Mouse (Mus musculus): Measurements from ENCODE around the gene Bak1. TPM values are rescaled to one million over a fixed set of nuclear protein-coding genes. Genes with fewer than 3 reads are reported as not detected.

Bak1 gene
- total RNA-seq, 2 experiments from 2014 or later = 12.0 to 13.0 TPM

DNA sequence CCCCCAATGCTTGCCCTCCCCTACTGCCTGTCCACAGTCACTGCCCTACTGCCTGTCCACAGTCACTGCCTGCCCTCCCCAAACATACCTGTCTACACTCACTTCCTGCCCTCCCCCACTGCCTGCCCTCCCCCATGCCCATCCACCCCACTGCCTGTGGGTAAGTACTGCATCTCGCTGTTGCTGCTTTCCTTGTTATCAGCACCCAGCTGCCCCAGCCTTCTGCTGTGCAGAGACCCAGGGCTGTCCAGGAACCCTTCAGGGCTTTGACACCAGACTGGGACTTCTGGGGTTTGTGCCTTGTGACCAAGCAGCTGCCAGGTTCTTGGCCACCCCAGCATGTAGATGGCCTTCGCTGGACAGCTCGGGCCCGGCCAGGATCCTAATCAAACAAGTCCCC lies 5.5 kb downstream of the Bak1 start:
- DNase-seq (ENCODE audit: low spot score in 2 of 2) = no peak

DNA sequence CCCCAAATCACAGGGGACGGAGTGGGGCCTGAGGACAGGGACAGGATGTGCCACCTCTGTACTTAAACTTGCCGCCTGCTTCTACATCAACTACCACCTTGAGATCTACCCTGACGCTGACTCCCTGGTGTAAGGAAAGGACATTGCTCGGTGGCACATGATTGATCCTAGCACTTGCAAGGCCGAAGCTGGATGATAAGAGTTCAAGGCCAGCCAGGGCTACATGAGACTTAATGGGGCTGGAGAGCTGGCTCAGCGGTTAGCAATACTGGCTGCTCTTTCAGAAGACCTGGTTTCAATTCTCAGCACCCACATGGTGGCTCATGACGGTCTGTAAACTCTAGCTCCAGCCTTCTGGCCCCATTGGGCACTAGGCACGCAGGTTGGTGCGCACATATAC lies 7.1 kb downstream of the Bak1 start:
- no peak for DNase-seq (ENCODE audit: low spot score in 2 of 2)

DNA sequence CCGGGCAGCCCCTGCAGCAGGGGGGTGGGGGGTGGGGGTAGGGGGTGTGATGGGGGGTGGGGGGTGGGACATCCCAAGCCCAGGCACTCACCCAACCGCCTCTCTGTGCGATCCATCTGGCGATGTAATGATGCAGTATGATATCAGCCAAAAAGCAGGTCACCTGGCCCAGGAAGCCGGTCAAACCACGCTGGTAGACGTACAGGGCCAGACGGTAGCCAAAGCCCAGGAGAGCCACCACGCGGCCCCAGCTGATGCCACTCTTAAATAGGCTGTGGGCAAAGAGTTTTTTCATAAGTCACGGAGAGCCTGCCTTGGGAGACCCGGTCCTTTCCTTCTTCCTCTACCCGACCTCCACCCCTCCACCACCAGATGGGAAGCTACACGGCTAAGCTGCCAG lies 7.7 kb downstream of the Bak1 start:
- no peak for DNase-seq (ENCODE audit: low spot score in 2 of 2)

DNA sequence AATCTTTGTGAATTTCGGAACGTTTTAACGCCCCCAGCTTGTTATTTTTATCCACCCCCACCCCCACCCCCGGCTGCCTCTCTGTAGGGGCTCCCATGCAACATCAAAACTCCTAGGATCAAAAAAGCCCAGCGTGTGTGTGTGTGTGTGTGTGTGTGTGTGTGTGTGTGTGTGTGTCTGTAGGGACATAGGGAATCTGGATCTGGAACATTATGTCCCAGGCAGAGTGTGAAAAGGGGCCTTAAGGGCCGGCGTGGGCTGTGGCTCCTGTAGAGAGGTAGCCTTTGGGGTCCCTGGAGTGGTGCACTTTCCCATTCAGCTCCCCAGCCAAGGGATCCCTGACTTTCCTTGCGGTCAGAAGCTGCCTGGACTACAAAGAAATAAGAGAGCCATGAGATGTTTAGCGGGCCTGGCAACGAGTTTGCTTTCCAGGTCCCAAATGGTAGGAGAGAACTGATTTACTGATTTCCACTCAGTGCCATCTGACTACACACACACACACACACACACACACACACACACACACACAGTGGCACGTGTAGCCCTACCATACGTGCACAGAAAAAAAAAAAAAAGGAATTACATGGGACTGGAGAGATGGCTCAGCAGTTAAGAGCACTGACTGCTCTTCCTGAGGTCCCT lies 10.1 kb downstream of the Bak1 start:
- peak; percentile 38 to 50 for DNase-seq (ENCODE audit: low spot score in 2 of 2)

DNA sequence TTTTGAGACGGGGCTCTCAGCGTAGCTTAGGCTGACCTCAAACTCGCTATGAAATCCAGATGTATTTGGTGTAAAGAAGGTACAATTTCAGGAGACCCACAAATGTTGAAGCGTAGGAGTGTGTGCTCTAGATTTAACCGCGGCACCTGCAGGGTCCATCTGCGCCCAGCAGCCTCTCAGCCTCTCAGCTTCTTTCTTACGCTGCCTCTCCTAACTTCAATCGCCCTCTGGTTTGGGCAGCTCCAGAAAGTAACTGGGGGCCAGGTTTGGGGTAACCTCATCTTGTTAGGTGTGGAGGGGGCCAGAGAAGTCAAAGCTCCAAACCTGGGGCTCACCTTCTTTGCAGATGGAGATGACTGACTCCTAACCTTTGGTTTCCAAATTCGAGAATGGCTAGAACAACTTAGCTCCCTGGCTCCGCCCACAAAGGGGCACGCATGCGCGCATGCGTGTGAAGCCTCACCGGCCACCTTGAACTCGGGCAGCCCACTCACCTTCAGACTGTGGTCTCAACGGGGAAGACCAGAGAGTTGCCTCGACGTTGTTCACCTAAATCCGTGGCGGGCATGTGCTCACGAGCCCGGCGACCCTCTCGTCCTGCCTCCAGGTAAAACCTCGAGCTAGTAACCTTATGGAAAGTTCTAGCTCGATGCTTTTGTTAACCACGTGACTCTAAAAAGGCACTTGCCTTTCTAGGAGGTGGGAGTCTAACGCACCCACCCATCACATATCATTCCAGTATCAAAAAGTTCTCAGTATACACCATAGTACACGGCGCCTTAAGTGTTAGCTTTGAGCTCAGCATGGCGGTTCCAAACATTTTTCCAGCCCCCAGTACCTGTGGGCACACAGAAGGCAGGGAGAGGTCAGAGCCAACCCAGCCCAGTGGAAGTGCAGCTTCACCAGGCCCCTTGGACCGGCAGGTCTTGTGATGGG lies 11.0 kb downstream of the Bak1 start:
- DNase-seq (ENCODE audit: low spot score in 2 of 2) = peak; percentile 77 to 83

DNA sequence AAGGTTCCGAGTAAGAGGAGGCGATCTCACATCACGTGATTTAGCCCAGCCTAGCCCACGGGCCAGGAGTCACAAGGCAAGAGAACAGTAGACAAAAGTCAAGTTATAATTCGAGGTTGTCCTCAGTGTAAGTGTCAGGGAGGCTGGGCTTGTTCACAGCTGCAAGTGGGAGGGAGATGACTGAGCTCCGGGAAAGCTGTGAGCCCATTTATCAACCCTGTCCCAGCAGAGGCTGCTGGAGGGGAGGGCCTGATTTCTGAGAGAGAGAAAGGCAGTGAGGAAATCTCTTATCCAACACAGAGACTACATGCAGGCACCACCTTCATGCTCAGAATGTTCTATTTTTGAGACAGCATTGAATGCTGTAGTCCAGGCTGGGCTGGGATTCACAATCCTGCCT lies 15.9 kb downstream of the Bak1 start:
- DNase-seq (ENCODE audit: low spot score in 2 of 2) = peak; percentile 43 to 55

DNA sequence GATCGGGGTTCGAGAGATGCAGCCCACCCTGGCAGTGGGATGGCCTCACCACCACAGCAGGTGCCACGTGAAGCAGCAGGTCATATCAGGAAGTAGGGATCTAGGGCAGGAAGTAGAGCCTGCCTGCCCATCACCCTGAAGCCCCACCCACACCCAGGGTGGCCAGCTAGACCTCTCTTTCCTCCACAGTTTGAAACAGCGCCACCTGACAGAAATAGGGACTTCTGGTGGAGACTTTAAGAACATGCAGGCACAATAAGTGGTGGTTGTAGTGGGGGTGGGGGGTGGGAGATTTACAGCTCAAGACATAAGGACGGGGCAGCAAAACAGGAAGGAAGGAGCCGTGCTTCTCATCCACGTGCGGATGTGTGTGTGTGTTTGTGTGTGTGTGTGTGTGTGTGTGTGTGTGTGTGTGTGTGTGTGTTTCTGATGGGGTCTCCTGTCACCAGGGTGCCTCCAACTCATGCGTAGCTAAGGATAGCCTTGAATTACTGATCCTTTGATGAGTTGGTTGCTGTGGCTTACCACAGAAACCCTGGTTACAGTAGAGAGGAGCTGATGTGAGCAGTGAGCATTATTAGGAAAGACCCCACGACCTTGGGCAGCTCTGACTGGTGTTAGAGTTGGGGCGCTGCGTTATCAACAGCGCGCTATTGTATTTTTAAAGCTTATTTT lies 16.7 kb downstream of the Bak1 start:
- DNase-seq (ENCODE audit: low spot score in 2 of 2) = no peak

DNA sequence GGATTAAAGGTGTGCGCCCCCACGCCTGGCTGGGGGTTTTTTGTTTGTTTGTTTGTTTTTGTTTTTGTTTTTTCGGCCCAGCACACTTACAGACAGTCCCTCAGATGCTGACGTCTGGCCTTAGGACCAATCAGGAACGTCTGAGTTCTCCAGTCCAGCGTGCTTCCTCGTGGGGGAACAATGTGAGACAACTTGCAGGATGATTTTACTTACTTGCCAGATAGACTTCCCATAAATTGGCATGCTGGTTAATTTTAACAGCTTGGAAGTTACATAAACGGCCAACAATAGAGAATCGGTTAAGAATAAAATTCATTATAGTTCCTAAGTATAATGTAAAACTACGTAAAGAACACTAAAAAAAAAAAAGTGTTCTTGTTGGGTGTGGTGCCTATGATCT lies 17.6 kb downstream of the Bak1 start:
- peak; percentile 43 to 45 for DNase-seq (ENCODE audit: low spot score in 2 of 2)

DNA sequence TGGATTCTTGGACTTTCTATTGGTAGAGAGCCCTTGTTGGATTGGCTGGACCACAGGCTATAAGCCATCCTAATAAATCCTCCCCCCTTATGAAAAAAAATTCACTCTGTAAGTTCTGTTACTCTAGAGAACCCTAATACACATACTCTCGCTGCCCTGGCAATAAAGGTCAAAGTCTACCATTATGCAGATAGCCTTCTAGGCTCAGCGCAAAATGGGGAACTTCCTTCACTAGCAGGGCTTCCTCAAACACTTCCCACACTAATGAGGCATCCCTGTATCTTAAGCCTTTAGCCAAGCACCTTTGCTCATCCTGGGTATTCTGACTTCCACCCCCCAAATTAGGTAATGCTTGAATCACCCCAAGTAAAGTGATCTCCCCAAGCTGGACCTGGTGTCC lies 20.5 kb downstream of the Bak1 start:
- DNase-seq (ENCODE audit: low spot score in 2 of 2) = no peak

DNA sequence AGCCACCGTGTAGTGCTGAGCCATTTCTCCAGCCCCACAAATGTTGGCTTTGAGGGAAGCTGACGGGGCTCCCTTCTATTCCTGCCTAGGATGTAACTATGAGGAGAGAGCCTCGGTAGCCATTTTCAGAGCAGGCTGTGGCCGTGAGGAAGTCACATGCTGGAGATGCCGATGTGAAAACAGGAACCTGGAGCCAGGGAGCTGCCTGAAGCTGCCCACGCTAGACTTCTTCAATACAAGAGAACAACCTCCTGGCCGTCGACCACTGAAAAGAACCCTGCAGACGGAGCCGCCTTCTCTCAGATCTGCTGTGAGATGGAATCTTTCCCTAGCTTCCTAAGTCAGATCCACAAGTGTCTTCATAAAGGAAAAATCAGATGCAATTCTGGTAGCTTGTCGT lies 23.2 kb downstream of the Bak1 start:
- DNase-seq (ENCODE audit: low spot score in 2 of 2) = no peak

DNA sequence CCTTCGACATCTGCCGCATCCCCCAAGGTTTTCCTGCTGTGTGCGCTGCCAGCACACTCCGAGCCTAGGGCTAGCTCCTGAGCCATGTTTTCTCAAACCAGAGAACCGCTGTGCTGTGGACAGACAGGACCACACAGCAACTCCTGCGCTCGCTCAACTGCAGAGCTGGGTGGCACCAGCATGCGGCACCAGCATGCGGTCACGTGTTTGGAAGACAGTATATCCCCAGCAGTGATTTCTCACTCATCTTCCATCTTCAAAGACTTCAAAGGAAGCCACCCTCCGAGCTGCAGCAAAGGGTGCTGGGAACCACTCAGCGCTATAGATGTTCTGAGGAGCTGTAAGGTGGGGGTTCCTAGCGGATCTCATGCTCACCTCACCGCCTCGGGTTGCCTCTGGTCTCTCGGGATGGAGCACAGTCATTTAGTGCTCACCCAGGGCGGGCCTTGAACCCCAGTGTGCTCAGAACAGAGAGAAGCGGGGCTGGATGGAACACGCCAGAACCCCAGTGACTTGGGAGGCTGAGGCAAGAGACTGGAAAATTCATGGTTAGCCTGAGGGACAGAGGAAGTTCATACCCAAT lies 23.8 kb downstream of the Bak1 start:
- DNase-seq (ENCODE audit: low spot score in 2 of 2) = no peak

DNA sequence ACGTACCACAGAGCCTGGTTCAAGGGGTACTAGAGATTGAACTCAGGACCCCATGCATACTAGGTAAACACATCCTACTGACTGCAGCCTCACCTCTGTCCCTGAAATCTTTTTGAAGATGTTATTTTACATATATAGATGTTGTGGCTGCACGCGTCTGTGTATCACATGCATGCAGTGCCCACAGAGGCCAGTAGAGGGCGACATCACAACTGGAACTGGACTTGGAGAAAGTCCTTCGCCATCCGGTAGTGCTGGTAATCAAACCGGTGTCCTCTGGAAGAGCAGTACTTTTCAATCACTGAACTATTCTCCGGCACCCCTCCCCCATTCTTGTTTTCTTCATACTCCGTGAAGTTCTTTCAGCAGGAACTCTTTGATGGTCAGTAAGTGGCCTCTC lies 24.4 kb downstream of the Bak1 start:
- peak in 1 of 2 experiments; percentile 55 for DNase-seq (ENCODE audit: low spot score in 2 of 2)

DNA sequence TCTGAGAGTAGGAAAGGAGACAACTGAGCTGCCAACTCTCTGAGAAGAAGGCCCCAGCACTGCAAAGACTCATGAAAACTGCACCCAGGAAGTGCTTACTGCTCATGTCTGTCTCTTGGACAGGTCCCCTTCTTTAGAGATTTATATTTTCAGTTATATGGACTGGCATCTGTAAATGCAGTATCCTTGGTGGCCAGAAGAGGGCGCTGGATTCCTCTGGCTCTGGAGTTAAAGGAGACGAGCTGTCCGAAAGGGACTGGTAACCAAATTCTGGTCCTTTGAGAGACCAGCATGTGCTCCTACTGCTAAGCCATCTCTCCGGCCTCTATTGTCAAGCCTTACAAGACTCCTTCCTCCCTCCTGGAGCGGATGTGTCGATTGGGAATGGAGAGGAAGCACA lies 26.9 kb downstream of the Bak1 start:
- no peak for DNase-seq (ENCODE audit: low spot score in 2 of 2)

DNA sequence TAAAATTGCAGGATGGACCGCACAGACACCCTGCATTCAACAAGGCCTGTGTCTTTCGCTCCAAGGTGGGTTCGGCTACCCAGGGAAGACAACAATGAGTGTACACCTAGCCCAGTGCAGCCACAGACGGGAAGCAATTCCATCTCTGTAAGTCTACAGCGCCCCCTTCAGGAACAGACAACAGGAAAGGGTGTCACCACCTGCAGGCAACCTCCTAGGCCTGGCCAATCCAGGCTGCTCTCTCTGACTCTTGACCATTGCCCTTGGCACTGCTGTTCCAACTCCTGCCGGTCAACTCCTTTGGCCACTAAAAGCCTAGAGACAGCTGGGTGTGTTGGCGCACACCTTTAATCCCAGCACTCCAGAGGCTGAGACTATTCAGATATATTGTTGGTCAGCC lies 27.7 kb downstream of the Bak1 start:
- DNase-seq (ENCODE audit: low spot score in 2 of 2) = no peak

DNA sequence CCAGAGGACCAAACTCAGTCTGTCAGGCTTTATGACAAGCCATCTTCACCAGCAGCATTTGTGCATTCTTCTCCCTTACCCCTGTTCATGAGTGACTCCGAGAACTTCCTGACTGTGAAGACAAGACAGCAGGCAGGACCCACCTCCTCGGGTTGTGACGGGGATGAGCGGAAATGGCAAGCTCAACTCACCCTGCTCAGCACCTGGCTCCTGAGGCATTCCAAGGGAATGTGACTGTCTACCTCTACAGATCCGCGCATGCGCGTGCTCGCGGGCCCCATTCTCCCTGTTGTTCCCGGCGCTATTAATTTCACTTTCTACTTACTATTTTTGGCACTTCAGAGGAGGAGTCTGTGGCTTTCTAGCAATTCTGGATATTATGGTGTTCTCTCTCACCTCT lies 28.8 kb downstream of the Bak1 start:
- no peak for DNase-seq (ENCODE audit: low spot score in 2 of 2)

DNA sequence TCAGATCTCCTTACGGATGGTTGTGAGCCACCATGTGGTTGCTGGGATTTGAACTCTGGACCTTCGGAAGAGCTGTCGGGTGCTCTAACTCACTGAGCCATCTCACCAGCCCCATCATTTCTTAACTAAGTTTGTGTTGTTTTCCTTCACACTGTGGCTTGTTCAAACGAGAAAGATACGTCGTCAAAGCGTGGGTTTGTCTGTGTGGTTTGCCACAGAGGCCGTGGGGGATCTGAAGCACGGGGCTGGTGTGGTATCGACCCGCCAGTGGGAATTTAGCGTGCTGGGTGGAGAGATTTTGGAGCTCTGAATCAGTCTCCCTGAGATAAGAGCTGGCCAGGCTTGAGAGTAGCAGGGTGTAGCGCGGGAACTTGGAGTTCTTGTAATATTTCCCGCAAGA lies 30.5 kb downstream of the Bak1 start:
- no peak for DNase-seq (ENCODE audit: low spot score in 2 of 2)

DNA sequence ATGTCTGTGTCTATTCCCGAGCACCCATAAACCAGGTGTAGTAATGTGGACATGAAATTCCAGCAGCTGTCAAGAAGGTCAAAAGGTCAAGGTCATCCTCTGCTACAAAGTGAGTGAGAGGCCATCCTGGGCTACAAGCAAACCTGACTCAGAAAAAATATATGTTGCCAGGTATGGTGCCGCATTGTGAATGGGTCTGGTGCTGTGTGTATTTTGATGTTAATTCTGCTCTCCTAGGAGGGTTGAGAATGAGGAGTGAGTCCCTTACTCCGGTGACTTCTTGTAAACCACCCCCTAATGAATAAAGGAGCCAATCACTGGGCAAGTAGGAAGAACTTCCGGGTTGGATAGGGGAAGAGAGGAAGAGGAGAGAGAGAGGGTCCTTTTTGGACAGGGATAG lies 31.1 kb downstream of the Bak1 start:
- DNase-seq (ENCODE audit: low spot score in 2 of 2) = no peak

DNA sequence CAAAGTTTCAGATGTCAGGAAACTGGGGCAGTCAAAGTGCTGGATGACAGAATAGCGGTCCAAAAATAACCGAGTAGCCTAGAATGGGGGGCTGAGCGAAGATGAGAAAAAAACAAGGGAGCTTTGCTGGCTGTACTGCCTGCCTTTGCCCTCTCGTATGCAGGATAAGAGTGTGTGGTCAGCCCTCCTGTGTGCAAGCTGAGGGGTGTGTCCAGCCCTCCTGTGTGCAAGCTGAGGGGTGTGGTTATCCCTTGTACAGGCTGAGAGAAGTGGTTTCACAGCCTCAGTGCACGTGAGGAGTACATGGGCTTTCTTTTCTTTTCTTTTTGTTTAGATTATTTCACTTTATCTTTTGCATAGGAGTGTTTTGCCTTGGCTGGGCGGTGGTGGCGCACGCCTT lies 33.2 kb downstream of the Bak1 start:
- DNase-seq (ENCODE audit: low spot score in 2 of 2) = no peak

DNA sequence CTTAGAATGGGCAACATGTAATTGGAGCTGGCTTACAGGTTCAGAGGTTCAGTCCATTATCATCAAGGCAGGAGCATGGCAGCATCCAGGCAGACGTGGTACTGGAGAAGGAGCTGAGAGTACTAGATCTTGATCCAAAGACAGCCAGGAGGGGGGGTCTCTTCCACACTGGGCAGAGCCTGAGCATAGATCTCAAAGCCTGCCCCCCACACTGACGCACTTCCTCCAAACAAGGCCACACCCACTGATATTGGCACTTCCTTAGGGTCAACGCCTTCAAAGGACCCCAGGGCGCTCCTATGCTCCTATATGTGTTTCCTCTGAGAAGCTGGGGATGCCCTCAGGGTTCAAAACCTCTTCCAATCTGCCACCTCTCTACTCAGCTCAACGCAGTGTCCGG lies 33.8 kb downstream of the Bak1 start:
- no peak for DNase-seq (ENCODE audit: low spot score in 2 of 2)

DNA sequence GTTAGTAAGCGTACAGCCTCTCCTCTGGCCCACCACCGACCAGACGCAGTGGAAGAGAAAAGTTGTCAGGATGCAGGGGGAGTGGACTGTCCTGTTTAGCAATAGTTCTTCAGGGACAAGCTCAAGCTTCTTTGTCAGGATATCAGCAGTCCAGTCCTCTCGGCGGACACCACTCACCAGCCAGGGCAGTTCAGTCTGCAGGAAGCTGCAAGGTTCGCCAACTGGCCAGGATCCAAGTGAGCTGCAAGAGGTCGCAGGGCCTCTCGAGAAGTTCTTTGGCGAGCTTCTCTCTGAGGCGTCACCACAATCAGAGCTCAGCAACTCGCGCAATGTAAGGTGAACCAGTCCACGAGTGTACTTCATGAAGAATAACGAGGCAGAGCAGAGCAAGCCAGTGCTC lies 34.4 kb downstream of the Bak1 start:
- no peak for DNase-seq (ENCODE audit: low spot score in 2 of 2)

DNA sequence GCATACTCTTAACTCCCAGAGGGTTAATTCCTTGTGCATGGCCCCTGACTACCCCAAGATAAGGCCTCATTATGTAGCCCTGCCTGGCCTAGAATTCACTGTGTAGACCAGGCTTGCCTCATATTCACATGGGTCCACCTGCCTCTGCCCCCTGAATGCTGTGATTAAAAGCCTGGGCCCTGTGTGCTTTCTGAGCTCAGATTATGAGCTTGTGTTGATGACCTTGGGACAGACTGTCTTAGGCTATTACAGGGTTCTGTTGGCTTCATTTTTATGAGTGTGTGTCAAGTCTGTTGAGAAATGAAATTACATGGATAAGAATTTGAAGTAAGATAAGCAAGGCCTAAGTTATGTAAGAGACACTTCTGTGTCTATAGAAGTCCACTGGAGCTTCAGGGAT lies 38.3 kb downstream of the Bak1 start:
- DNase-seq (ENCODE audit: low spot score in 2 of 2) = no peak

All from left cerebral cortex, adult 18-20 months (tissue).